Mouse (Mus musculus) hindbrain, embryonic 12.5 days (tissue): ENCODE results near the gene Sptbn2. TPM values are rescaled to one million over a fixed set of nuclear protein-coding genes. Genes with fewer than 3 reads are reported as not detected.

Experiments used
- ATAC-seq: fragments of 200-750 bp; cut with Nextera tagmentation; 2 replicates; pipeline ENCODE4 v1.8.0; 2017; ENCODE audit warnings: moderate TSS enrichment; ENCODE audit not compliant: low FRiP score
- H3K27ac ChIP-seq: fragments of 300-500 bp; sonication (generic); 2 replicates; pipeline ENCODE4 v1.5.1; 2016; ENCODE audit warnings: mild to moderate bottlenecking
- H3K27me3 ChIP-seq: fragments of 300-500 bp; sonication (generic); 2 replicates; pipeline ENCODE4 v1.6.1; 2016; ENCODE audit warnings: mild to moderate bottlenecking
- H3K36me3 ChIP-seq: fragments of 300-500 bp; sonication (generic); 2 replicates; pipeline ENCODE4 v1.6.1; 2016; ENCODE audit warnings: mild to moderate bottlenecking
- H3K4me1 ChIP-seq: fragments of 300-500 bp; sonication (generic); 2 replicates; pipeline ENCODE4 v1.6.1; 2016
- H3K4me2 ChIP-seq: fragments of 300-500 bp; sonication (generic); replicated peaks from 2 replicates; pipeline ENCODE4 v1.6.1; 2016; ENCODE audit warnings: mild to moderate bottlenecking
- H3K4me3 ChIP-seq: fragments of 300-500 bp; sonication (generic); 2 replicates; pipeline ENCODE4 v1.5.1; 2016; ENCODE audit warnings: mild to moderate bottlenecking
- H3K9ac ChIP-seq: fragments of 300-500 bp; sonication (generic); 2 replicates; pipeline ENCODE4 v1.6.1; 2016; ENCODE audit warnings: mild to moderate bottlenecking, moderate library complexity
- H3K9me3 ChIP-seq: fragments of 300-500 bp; sonication (generic); replicated peaks from 2 replicates; pipeline ENCODE4 v1.6.1; 2016; ENCODE audit warnings: mild to moderate bottlenecking
- WGBS: fragments of 180-500 bp; shearing (Covaris S2); methylation state at CpG from one replicate; pipeline ENCODE4 v1.1.7; 2016; 5-methylcytosine and 5-hydroxymethylcytosine counted together
- polyA plus RNA-seq: library from polyadenylated mRNA; unstranded; fragments of >200 nt; fragmentation: Nextera tagmentation; extraction: Ambion mirVana; gene quantifications from 2 replicates; pipeline ENCODE4 v1.2.1, GENCODE M21; 2016

Sptbn2 gene
- polyA plus RNA-seq, 1 experiment from 2014 or later = 42.8 TPM

DNA sequence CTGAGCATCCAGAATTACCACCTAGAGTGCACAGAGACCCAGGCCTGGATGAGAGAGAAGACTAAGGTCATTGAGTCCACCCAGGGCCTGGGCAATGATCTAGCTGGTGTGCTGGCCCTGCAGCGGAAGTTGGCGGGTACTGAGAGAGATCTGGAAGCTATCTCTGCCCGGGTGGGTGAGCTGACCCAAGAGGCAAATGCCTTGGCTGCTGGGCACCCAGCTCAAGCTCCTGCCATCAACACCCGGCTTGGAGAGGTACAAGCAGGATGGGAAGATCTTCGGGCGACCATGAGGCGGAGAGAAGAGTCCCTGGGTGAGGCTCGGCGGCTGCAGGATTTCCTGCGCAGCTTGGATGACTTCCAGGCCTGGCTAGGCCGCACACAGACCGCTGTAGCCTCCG, 26.9 kb downstream of the Sptbn2 start:
- 88% methylated on average over 13 of the region's 13 CpGs for WGBS
- Histone ChIP-seq H3K27ac (no peak overlapping the region), H3K4me1 (no peaks in the 10 kb centered on the region), H3K9me3 (no peaks in the 10 kb centered on the region), H3K9ac (no peak overlapping the region), H3K36me3 (peaks cover 88% of the 10 kb centered on the region), H3K27me3 (no peaks in the 10 kb centered on the region), H3K4me2 (no peak overlapping the region), H3K4me3 (no peak overlapping the region)
- ATAC-seq = no peak

DNA sequence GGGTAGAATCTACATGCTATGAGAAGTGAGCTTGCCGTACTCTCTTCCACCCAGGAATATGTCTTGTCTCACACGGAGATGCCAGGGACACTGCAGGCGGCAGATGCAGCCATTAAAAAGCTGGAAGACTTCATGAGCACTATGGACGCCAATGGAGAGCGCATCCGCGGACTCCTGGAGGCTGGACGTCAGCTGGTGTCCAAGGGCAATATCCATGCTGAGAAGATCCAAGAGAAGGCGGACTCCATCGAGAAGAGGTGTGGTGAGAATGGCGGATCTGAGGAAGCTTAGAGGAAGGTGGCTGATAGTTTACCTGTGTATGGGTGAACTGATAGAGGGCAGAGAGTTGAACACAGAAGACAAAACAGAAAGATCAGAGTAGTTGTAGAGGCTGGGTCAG, 28.1 kb downstream of the Sptbn2 start:
- no peak overlapping the region for H3K9ac ChIP-seq
- H3K9me3 ChIP-seq = no peaks in the 10 kb centered on the region
- H3K27ac ChIP-seq = no peak overlapping the region
- no peak for ATAC-seq
- H3K27me3 ChIP-seq = no peaks in the 10 kb centered on the region
- H3K4me2 ChIP-seq = no peak overlapping the region
- H3K4me3 ChIP-seq = no peak overlapping the region
- peaks cover 81% of the 10 kb centered on the region for H3K36me3 ChIP-seq
- WGBS = 90% methylated on average over 11 of the region's 11 CpGs
- no peaks in the 10 kb centered on the region for H3K4me1 ChIP-seq

DNA sequence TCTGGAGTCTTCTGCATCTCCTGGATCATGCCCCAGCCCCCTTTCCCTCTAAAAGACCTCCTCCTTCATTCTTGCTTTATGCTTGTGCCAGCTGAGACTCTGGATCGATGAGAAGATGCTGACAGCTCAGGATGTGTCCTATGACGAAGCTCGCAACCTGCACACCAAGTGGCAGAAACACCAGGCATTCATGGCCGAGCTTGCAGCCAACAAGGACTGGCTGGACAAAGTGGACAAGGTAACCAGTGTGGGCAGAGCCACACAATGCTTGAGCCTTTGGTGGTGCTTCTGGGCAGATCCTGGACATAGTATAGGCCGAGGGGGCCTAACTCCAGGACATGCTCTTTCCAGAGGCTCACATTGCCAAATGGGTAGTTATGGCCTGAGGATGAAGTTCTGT, 28.8 kb downstream of the Sptbn2 start:
- Histone ChIP-seq H3K9ac (no peak overlapping the region), H3K27ac (no peak overlapping the region), H3K4me3 (no peak overlapping the region), H3K36me3 (peaks cover 81% of the 10 kb centered on the region), H3K4me1 (no peaks in the 10 kb centered on the region), H3K27me3 (no peaks in the 10 kb centered on the region), H3K9me3 (no peaks in the 10 kb centered on the region), H3K4me2 (no peak overlapping the region)
- 93% methylated on average over 5 of the region's 5 CpGs for WGBS
- ATAC-seq = no peak

DNA sequence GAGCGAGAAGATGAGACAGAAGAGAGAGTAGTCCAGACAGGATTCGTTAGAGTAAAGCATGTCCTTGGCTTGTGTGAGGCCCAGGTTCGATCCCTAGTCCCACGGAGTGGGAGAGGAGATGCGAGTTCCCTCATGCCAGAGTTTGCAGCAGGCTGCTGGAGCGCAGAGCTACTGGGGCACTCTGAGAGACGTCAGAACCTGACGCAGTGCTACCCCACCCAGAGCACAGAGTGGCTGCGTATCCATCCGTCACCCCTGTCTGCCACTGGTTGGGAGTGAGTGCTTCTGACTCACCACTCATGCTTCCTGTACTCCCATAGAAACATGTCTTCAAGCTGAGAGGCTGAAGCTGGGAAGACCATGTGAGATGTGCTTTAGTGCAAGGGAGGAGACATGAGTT, 30.5 kb downstream of the Sptbn2 start:
- no peak overlapping the region for H3K9ac ChIP-seq
- H3K4me2 ChIP-seq = no peak overlapping the region
- ATAC-seq = no peak
- no peaks in the 10 kb centered on the region for H3K9me3 ChIP-seq
- no peak overlapping the region for H3K27ac ChIP-seq
- H3K4me3 ChIP-seq = no peak overlapping the region
- WGBS = 80% methylated on average over 10 of the region's 10 CpGs
- H3K4me1 ChIP-seq = no peaks in the 10 kb centered on the region
- H3K27me3 ChIP-seq = no peaks in the 10 kb centered on the region
- peaks cover 86% of the 10 kb centered on the region for H3K36me3 ChIP-seq

DNA sequence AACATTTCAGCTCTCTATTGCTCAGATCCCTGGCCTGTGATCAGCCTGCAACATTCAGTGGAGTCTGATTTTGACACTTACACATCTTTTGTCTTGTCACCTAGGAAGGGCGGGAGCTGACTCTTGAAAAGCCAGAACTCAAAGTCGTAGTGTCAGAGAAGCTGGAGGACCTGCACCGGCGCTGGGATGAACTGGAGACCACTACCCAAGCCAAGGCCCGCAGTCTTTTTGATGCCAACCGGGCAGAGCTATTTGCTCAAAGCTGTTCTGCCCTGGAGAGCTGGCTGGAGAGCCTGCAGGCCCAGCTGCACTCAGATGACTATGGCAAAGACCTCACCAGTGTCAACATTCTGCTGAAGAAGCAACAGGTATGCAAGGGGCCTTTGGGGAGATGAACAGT, 31.3 kb downstream of the Sptbn2 start:
- Histone ChIP-seq H3K4me2 (no peak overlapping the region), H3K4me1 (no peaks in the 10 kb centered on the region), H3K36me3 (peaks cover 87% of the 10 kb centered on the region), H3K9me3 (no peaks in the 10 kb centered on the region), H3K9ac (no peak overlapping the region), H3K27ac (no peak overlapping the region), H3K27me3 (no peaks in the 10 kb centered on the region), H3K4me3 (no peak overlapping the region)
- ATAC-seq = no peak
- WGBS = 92% methylated on average over 6 of the region's 6 CpGs

DNA sequence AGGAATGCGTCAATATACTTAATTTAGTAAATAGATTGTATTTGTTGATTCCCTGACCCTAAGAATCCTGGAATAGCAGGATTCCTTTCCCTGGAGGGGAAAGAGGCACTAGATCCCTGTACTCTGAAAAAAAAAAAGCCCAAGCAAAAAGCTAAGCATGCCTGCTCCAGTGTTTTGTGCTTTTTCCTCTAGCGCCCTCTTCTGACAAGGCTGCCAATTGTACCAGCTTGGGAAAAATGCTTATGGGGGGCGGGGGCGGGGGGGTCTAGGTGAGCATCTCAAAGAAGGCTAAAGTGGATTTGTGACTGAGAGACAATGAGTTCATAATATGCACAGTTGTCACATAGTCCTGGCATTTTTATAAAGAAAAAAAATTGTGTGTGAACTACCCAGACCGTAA, 32.6 kb downstream of the Sptbn2 start:
- no peak for ATAC-seq
- Histone ChIP-seq H3K27me3 (no peaks in the 10 kb centered on the region), H3K27ac (no peak overlapping the region), H3K9ac (no peak overlapping the region), H3K4me2 (no peak overlapping the region), H3K36me3 (peaks cover 87% of the 10 kb centered on the region), H3K4me1 (no peaks in the 10 kb centered on the region), H3K4me3 (no peak overlapping the region), H3K9me3 (no peaks in the 10 kb centered on the region)
- 40% methylated on average over 5 of the region's 5 CpGs for WGBS

DNA sequence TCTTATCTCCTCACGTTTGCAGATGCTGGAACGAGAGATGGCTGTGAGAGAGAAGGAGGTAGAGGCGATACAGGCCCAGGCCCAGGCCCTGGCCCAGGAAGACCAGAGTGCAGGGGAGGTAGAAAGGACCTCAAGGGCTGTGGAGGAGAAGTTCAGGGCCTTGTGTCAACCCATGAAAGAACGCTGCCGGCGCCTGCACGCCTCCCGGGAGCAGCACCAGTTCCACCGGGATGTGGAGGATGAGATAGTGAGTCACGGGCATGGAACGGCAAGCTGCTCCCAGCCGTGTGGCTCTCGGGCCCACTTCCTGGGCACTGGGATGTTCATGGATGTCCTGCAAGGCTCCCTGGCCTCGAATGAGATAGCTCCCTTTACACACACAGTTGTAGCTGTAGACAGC, 33.1 kb downstream of the Sptbn2 start:
- 86% methylated on average over 14 of the region's 14 CpGs for WGBS

DNA sequence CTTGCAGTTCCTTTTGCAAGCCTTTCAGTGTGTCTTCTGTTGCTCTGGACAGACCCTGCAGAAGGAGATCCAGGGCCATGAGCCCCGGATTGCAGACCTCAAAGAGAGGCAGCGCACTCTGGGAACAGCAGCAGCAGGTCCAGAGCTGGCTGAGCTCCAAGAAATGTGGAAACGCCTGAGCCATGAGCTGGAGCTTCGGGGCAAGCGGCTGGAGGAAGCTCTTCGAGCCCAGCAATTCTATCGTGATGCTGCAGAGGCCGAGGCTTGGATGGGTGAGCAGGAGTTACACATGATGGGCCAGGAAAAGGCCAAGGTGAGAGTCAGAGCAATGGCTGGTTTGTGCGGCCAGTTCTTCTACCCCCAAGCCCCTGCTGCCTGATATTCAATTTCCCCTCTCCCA, 34.1 kb downstream of the Sptbn2 start:
- H3K9ac ChIP-seq = no peak overlapping the region
- H3K36me3 ChIP-seq = peaks cover 90% of the 10 kb centered on the region
- WGBS = 80% methylated on average over 9 of the region's 9 CpGs
- no peak overlapping the region for H3K4me3 ChIP-seq
- H3K27me3 ChIP-seq = no peaks in the 10 kb centered on the region
- H3K4me1 ChIP-seq = no peaks in the 10 kb centered on the region
- H3K9me3 ChIP-seq = no peaks in the 10 kb centered on the region
- H3K4me2 ChIP-seq = no peak overlapping the region
- H3K27ac ChIP-seq = no peak overlapping the region
- no peak for ATAC-seq

More for the DNA sequence above, 33.1 kb downstream of the Sptbn2 start:
- no peak overlapping the region for H3K4me2 ChIP-seq
- H3K27me3 ChIP-seq = no peaks in the 10 kb centered on the region
- H3K27ac ChIP-seq = no peak overlapping the region
- H3K4me3 ChIP-seq = no peak overlapping the region
- no peaks in the 10 kb centered on the region for H3K4me1 ChIP-seq
- H3K36me3 ChIP-seq = peaks cover 90% of the 10 kb centered on the region
- H3K9me3 ChIP-seq = no peaks in the 10 kb centered on the region
- no peak overlapping the region for H3K9ac ChIP-seq
- no peak for ATAC-seq

DNA sequence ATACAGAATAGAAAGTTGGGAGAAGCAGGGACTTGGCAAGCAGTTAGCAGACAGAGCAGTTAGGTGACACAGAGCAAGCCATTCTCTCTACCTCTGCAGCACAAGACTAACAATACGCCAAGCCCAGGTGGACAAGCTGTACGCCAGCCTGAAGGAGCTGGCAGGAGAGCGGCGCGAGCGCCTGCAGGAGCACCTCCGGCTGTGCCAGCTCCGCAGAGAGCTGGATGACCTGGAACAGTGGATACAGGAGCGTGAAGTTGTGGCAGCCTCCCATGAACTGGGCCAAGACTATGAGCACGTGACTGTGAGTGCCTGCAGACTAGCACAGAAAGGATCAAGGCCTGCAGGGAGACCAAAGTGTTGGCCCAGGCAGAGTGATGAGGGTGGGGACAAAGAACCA, 34.7 kb downstream of the Sptbn2 start:
- 89% methylated on average over 10 of the region's 10 CpGs for WGBS
- no peaks in the 10 kb centered on the region for H3K9me3 ChIP-seq
- no peak overlapping the region for H3K4me3 ChIP-seq
- H3K27me3 ChIP-seq = no peaks in the 10 kb centered on the region
- no peak for ATAC-seq
- H3K36me3 ChIP-seq = peaks cover 90% of the 10 kb centered on the region
- no peak overlapping the region for H3K9ac ChIP-seq
- no peaks in the 10 kb centered on the region for H3K4me1 ChIP-seq
- no peak overlapping the region for H3K4me2 ChIP-seq
- H3K27ac ChIP-seq = no peak overlapping the region

DNA sequence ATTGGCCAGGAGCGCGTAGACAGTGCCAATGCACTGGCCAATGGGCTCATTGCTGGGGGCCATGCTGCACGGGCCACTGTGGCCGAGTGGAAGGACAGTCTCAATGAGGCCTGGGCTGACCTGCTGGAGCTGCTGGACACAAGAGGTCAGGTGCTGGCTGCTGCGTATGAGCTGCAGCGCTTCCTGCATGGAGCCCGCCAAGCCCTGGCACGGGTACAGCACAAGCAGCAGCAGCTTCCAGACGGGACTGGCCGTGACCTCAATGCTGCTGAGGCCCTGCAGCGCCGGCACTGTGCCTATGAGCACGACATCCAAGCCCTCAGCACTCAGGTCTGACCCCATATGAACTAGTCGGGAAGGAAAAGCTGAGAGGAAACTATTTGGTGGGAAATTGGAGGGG, 35.6 kb downstream of the Sptbn2 start:
- Histone ChIP-seq H3K27ac (no peak overlapping the region), H3K4me2 (no peak overlapping the region), H3K4me3 (no peak overlapping the region), H3K4me1 (no peaks in the 10 kb centered on the region), H3K9ac (no peak overlapping the region), H3K9me3 (no peaks in the 10 kb centered on the region), H3K27me3 (no peaks in the 10 kb centered on the region), H3K36me3 (peaks cover 90% of the 10 kb centered on the region)
- ATAC-seq = no peak
- 86% methylated on average over 14 of the region's 14 CpGs for WGBS

DNA sequence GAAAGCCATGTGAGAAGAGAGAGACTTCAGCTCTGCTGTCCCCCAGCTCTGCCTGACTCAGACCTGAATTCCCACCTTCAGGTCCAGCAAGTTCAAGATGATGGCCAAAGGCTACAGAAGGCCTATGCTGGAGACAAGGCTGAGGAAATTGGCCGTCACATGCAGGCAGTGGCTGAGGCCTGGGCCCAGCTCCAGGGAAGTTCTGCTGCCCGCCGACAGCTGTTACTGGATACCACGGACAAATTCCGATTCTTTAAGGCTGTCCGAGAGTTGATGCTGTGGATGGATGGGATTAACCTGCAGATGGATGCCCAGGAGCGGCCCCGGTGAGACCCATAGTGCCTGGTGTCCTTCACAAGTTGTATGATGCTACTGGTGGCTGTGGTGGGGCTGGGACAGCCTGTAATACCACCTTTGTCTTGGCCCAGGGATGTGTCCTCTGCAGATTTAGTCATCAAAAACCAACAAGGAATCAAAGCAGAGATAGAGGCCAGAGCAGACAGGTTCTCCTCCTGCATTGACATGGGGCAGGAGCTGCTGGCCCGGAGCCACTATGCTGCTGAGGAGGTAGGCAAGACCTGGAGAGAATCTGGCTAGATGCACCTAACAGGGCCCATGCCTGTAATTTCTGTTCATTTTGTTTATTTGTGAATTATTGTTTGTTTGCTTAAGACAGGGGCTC, 36.8 kb downstream of the Sptbn2 start:
- H3K4me3 ChIP-seq = no peak overlapping the region
- 92% methylated on average over 9 of the region's 9 CpGs for WGBS
- H3K4me2 ChIP-seq = no peak overlapping the region
- no peaks in the 10 kb centered on the region for H3K9me3 ChIP-seq
- H3K36me3 ChIP-seq = peaks cover 89% of the 10 kb centered on the region
- H3K4me1 ChIP-seq = no peaks in the 10 kb centered on the region
- no peak for ATAC-seq
- no peaks in the 10 kb centered on the region for H3K27me3 ChIP-seq
- no peak overlapping the region for H3K27ac ChIP-seq
- peak overlapping the region; percentile 8; the same call in 1 of the 2 replicates for H3K9ac ChIP-seq

DNA sequence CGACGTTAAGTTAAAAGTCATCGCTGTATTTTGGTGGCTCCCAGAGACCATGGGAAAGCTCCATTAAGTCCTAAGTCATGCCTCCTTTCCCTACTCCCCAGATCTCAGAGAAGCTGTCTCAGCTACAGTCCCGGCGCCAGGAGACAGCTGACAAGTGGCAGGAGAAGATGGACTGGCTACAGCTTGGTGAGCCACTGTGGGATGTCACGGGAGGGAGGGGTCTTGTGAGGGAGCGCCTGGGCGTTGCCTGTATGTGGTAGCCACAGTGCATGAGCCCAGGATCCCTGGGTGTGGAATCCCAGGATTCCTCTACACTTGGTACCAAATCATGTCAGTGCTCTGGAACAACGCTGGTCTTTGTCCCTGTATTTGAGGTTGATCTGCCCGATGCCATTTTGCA, 37.5 kb downstream of the Sptbn2 start:
- H3K27me3 ChIP-seq = no peaks in the 10 kb centered on the region
- H3K9me3 ChIP-seq = no peaks in the 10 kb centered on the region
- no peak overlapping the region for H3K4me2 ChIP-seq
- ATAC-seq = no peak
- no peak overlapping the region for H3K9ac ChIP-seq
- peaks cover 90% of the 10 kb centered on the region for H3K36me3 ChIP-seq
- WGBS = 89% methylated on average over 10 of the region's 10 CpGs
- no peak overlapping the region for H3K4me3 ChIP-seq
- H3K4me1 ChIP-seq = no peaks in the 10 kb centered on the region
- no peak overlapping the region for H3K27ac ChIP-seq

DNA sequence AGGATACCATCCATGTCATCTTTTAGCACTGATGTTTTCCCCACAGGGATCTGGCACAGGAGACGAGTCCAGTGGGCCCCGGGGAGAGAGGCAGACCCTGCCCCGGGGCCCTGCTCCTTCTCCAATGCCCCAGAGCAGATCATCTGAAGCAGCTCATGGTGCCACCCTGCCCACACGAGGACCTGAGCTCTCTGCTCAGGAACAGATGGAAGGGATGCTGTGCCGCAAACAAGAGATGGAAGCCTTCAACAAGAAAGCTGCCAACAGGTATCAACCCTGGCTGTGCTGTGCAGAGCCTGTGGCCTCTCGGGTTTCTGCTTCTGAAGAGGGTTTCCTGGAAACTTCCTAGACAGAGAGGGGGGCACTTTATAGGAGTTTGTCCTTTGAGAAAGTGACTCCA, 39.0 kb downstream of the Sptbn2 start:
- no peak overlapping the region for H3K9ac ChIP-seq
- no peaks in the 10 kb centered on the region for H3K27me3 ChIP-seq
- no peak overlapping the region for H3K4me3 ChIP-seq
- ATAC-seq = no peak
- 88% methylated on average over 6 of the region's 6 CpGs for WGBS
- H3K27ac ChIP-seq = no peak overlapping the region
- H3K4me1 ChIP-seq = no peaks in the 10 kb centered on the region
- H3K4me2 ChIP-seq = no peak overlapping the region
- no peaks in the 10 kb centered on the region for H3K9me3 ChIP-seq
- peaks cover 78% of the 10 kb centered on the region for H3K36me3 ChIP-seq
